Mouse (Mus musculus) telencephalon, adult 2 months (tissue): ENCODE results near the gene Drc1.
A peak's percentile ranks its signal among the peaks of the same experiment; 100 is the strongest.

ENCODE experiments used
- DNase-seq: peaks from one replicate; pipeline ENCODE4 v3.0.0-alpha.2; 2011; ENCODE audit warnings: low read depth, low spot score

Gene Drc1

GRCm38 (mm10) chr5:30287106-30287882 lies 6.1 kb downstream of the Drc1 start:
- no peak for DNase-seq

GRCm38 (mm10) chr5:30340815-30341214 lies 59.6 kb downstream of the Drc1 start:
- no peak for DNase-seq

GRCm38 (mm10) chr5:30341601-30342365 lies 60.6 kb downstream of the Drc1 start:
- peak; percentile 21 for DNase-seq

- peak; percentile 54 for DNase-seq
Observed at GRCm38 (mm10) chr5:30342601-30343015, 61.4 kb downstream of the Drc1 start.

- DNase-seq: peak; percentile 73
Observed at GRCm38 (mm10) chr5:30343107-30343506, 61.9 kb downstream of the Drc1 start.

- DNase-seq: no peak
Observed at GRCm38 (mm10) chr5:30343886-30344285, 62.7 kb downstream of the Drc1 start.

GRCm38 (mm10) chr5:30353605-30354004 lies 72.4 kb downstream of the Drc1 start:
- DNase-seq: no peak

GRCm38 (mm10) chr5:30355114-30355513 lies 73.9 kb downstream of the Drc1 start:
- DNase-seq: no peak

- DNase-seq: no peak
Observed at GRCm38 (mm10) chr5:30355559-30356159, 74.5 kb downstream of the Drc1 start.

GRCm38 (mm10) chr5:30356647-30357046 lies 75.5 kb downstream of the Drc1 start:
- no peak for DNase-seq

- no peak for DNase-seq
Observed at GRCm38 (mm10) chr5:30358436-30359099, 77.4 kb downstream of the Drc1 start.

GRCm38 (mm10) chr5:30367405-30367804 lies 86.2 kb downstream of the Drc1 start:
- no peak for DNase-seq

GRCm38 (mm10) chr5:30369426-30369825 lies 88.2 kb downstream of the Drc1 start:
- peak; percentile 11 for DNase-seq

GRCm38 (mm10) chr5:30382876-30383275 lies 101.7 kb downstream of the Drc1 start:
- no peak for DNase-seq

- DNase-seq: no peak
Observed at GRCm38 (mm10) chr5:30387726-30388125, 106.5 kb downstream of the Drc1 start.

GRCm38 (mm10) chr5:30389836-30390235 lies 108.6 kb downstream of the Drc1 start:
- no peak for DNase-seq

GRCm38 (mm10) chr5:30391473-30391872 lies 110.3 kb downstream of the Drc1 start:
- no peak for DNase-seq

- no peak for DNase-seq
Observed at GRCm38 (mm10) chr5:30400521-30400920, 119.3 kb downstream of the Drc1 start.

- DNase-seq: no peak
Observed at GRCm38 (mm10) chr5:30401165-30401564, 120.0 kb downstream of the Drc1 start.

- no peak for DNase-seq
Observed at GRCm38 (mm10) chr5:30406876-30407275, 125.7 kb downstream of the Drc1 start.

GRCm38 (mm10) chr5:30411524-30411923 lies 130.3 kb downstream of the Drc1 start:
- no peak for DNase-seq

- no peak for DNase-seq
Observed at GRCm38 (mm10) chr5:30415381-30415780, 134.2 kb downstream of the Drc1 start.
